Mouse (Mus musculus): ENCODE results near the gene Vmn2r118. TPM values are rescaled to one million over a fixed set of nuclear protein-coding genes. Genes with fewer than 3 reads are reported as not detected.

Vmn2r118 gene
- total RNA-seq (2022) = not detected

- DNase-seq (ENCODE audit: low spot score in 2 of 2) = no peak
These were observed at the start of gene Vmn2r118 for GRCm38 (mm10) chr17:55625092-55625491. Gene Vmn2r118, minus strand, starts transcription at chr17:55625192.

- DNase-seq (ENCODE audit: low spot score in 2 of 2) = no peak
These were observed 36.1 kb upstream of the Vmn2r118 start for GRCm38 (mm10) chr17:55661099-55661498.

DNA sequence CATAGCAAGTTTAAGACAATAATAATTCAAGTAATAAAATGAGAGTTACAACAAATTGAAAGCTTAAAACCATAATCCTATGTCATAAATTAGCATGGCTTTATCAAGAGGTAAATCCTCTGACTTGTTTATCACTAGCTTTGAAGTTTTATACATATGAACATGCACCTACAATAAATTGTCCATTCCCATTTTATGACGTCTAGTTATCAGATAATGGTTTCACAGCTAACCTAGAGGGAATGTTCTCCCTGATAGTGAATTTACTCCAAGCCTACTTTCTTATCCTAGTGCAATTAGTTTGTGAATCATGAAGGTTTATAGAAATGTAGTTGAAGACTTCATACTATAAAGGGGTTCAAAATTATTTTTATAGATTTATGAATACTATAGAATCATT is 34.2 kb downstream of the Vmn2r118 start:
- no peak for DNase-seq (ENCODE audit: low spot score in 2 of 2)

- DNase-seq (ENCODE audit: low spot score in 2 of 2) = no peak
These were observed 63.2 kb downstream of the Vmn2r118 start for GRCm38 (mm10) chr17:55561774-55562173.

- DNase-seq (ENCODE audit: low spot score in 2 of 2) = no peak
These were observed 76.5 kb downstream of the Vmn2r118 start for GRCm38 (mm10) chr17:55548476-55548875.

Other genes with a start within 250 kb of the Vmn2r118 start
- 10 to 100 TPM; 30.6 to 43.2 (median 37.0) TPM for gene St6gal2, start 179.8 kb downstream of the Vmn2r118 start, total RNA-seq (2022)
- 1 to 10 TPM; 4.7 to 7.3 (median 5.8) TPM for gene Pot1b, start 87.4 kb upstream of the Vmn2r118 start, total RNA-seq (2022)
- gene Adgre4, start 124.8 kb upstream of the Vmn2r118 start, total RNA-seq (2022) = under 1 TPM in 1 of 4 experiments, not detected in 3; 0.12 TPM

All from left cerebral cortex, adult 8-10 months (tissue).